Mouse (Mus musculus) lung, adult 18-20 months (tissue): ENCODE measurements around the gene D7Ertd443e.

Experiments used
- DNase-seq, 2 experiments: peaks; one replicate each; pipeline ENCODE4 v3.0.0; 2022; ENCODE audit warnings: mixed read lengths in 2 of 2

D7Ertd443e gene

GRCm38 (mm10) chr7:134287570-134288222, 97.8 kb downstream of the D7Ertd443e start:
- DNase-seq, result peak in 1 of 2 experiments; percentile 12

- no peak for DNase-seq
Observed at GRCm38 (mm10) chr7:134272956-134273355, 112.5 kb downstream of the D7Ertd443e start.

GRCm38 (mm10) chr7:134272421-134272820, 113.0 kb downstream of the D7Ertd443e start:
- no peak for DNase-seq

- no peak for DNase-seq
Observed at GRCm38 (mm10) chr7:134265783-134266182, 119.7 kb downstream of the D7Ertd443e start.

- peak; percentile 65 to 75 for DNase-seq
Observed at GRCm38 (mm10) chr7:134263146-134263906, 122.1 kb downstream of the D7Ertd443e start.

GRCm38 (mm10) chr7:134261003-134261701, 124.3 kb downstream of the D7Ertd443e start:
- DNase-seq, result peak; percentile 46 to 74

GRCm38 (mm10) chr7:134250273-134250870, 135.1 kb downstream of the D7Ertd443e start:
- DNase-seq, result no peak

- no peak for DNase-seq
Observed at GRCm38 (mm10) chr7:134248041-134248440, 137.4 kb downstream of the D7Ertd443e start.

- DNase-seq, result no peak
Observed at GRCm38 (mm10) chr7:134246624-134247023, 138.8 kb downstream of the D7Ertd443e start.

GRCm38 (mm10) chr7:134242773-134243172, 142.7 kb downstream of the D7Ertd443e start:
- DNase-seq, result peak; percentile 16 to 42

- peak in 1 of 2 experiments; percentile 18 for DNase-seq
Observed at GRCm38 (mm10) chr7:134241212-134241611, 144.2 kb downstream of the D7Ertd443e start.

GRCm38 (mm10) chr7:134240579-134240978, 144.9 kb downstream of the D7Ertd443e start:
- no peak for DNase-seq

GRCm38 (mm10) chr7:134238863-134239262, 146.6 kb downstream of the D7Ertd443e start:
- DNase-seq, result no peak

GRCm38 (mm10) chr7:134237356-134237755, 148.1 kb downstream of the D7Ertd443e start:
- DNase-seq, result no peak

- no peak for DNase-seq
Observed at GRCm38 (mm10) chr7:134236727-134237126, 148.7 kb downstream of the D7Ertd443e start.

GRCm38 (mm10) chr7:134235552-134235951, 149.9 kb downstream of the D7Ertd443e start:
- no peak for DNase-seq

- DNase-seq, result no peak
Observed at GRCm38 (mm10) chr7:134231378-134232346, 153.8 kb downstream of the D7Ertd443e start, which contains the start of gene Adam12. TSS of gene Adam12 (minus strand) at chr7:134232146.

- no peak for DNase-seq
Observed at GRCm38 (mm10) chr7:134230708-134231107, 154.8 kb downstream of the D7Ertd443e start.

- DNase-seq, result no peak
Observed at GRCm38 (mm10) chr7:134229899-134230298, 155.6 kb downstream of the D7Ertd443e start.

GRCm38 (mm10) chr7:134227773-134228455, 157.5 kb downstream of the D7Ertd443e start:
- peak in 1 of 2 experiments; percentile 23 for DNase-seq

GRCm38 (mm10) chr7:134227101-134227500, 158.4 kb downstream of the D7Ertd443e start:
- DNase-seq, result no peak
